Mouse (Mus musculus): ENCODE measurements around the gene Clic1.

Gene Clic1

DNA sequence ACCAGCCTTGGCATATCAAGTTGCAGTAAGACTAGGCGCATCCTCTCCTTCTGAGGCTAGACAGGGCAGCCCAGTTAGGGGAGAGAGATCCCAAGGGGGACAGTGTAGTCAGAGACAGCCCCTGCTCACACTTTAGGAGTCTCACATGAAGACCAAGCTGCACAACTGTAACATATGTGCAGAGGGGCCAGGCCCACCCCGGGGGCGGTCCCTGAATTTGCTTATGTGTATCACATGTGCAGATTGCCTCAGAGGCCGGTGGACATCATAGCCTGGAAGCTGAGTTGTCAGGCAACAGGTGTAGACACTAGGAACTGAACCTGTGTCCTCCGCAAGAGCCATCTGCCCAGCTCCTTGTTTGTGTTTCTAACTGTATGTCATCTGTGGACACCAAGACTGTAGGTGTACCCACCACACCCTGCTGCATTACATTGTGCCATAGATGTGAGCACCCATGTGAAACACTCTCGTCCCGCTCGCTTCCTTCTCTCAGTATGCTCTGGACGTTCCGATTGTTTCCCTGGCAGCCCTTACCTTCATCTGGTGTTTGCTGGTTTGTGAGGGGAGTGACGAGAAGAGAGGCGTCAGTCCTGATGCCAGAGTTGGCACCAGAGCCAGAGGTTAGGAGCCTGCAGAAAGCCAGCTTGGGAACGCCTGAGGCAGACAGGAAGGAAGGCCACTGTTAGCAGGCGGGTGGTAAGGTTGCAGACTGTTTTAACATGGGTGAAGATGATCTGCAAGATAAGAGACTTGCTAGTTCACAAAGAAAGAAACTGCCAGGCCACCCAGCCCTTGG lies 42.8 kb downstream of the Clic1 start:
- DNase-seq (ENCODE audit: low spot score) = no peak

DNA sequence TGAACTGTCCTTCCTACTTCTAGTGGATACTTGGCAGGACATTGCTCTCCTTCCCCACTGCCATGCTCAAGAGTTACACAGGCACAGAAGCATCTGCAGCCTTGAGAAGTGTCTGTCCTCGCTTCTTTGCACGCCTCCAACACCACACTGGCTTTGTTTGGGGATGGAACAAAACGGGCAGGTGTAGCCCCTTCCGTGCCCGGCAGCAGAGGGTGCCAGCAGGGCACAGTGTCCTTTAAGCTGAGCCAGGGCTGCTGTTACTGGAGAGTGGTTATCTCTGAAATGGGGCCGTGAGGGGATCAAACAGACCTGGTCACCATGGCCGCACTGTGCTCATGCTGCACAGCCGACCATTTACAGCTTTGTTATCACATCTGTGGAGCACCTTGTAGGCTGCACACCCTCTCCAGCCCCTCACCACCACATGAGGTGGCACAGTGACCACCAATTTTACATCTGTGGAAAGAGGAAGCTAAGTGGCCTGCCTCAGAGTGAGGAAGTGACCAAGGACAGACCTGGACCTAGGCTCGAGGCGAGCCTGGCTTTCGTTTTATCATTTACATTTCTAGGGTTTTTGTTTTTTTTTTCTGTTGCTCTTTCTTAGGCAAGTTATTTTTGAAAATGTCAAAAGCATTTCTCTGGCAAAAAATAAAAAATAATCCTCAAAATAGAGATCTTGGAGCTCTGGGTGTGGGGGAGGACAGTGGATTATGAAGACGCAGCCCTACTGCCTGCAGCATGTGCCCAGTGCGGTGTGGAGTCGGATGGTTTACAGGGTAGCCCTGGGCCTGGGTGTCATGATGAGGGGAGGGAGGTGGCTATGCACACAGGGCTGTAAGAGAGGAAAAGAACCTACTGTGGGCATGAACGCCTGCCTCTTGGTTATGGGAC lies 45.0 kb downstream of the Clic1 start:
- no peak for DNase-seq (ENCODE audit: low spot score)

DNA sequence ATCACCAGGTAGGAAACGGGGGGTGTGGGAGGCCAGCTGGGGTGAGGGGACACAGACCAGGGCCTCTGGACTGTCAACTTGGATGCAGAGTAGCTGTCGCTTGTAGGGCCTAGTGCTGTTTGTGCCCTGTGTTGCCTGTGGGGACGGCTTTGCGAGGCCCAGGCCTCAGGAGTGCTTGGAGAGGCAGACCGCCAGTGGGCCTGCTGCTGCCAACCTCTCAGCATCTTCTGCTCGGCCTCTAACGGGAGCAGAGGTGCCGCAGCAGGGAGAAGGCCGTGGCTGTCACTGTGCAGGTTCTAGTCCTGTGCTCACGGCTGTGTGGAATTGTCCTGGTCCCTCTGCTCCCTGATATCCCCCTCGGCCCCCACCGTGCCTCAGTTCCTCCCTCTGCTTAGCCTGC lies 46.8 kb downstream of the Clic1 start:
- DNase-seq (ENCODE audit: low spot score) = no peak

DNA sequence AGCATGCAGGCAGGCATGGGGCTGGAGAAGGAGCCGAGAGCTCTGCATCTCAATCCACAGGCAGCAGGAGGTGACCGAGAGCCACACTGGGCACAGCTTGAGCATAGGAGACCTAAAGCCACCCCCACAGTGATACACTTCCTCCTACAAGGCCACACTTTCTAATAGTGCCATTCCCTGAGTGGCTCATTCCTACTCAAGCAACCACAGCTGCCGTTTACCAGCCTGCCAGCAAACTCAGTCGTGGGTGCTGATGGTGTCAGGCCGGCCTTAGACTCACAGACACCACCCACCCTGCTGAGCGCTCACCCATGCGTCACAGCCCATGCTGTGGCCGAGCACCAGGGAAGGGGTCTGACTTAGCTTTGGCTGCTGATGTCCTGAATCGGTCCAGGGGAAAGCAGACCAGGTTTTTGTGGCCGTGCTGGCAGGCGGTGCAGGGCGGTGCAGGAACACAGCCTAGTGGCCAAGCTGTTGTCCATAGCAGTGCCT lies 47.4 kb downstream of the Clic1 start:
- DNase-seq (ENCODE audit: low spot score) = no peak

DNA sequence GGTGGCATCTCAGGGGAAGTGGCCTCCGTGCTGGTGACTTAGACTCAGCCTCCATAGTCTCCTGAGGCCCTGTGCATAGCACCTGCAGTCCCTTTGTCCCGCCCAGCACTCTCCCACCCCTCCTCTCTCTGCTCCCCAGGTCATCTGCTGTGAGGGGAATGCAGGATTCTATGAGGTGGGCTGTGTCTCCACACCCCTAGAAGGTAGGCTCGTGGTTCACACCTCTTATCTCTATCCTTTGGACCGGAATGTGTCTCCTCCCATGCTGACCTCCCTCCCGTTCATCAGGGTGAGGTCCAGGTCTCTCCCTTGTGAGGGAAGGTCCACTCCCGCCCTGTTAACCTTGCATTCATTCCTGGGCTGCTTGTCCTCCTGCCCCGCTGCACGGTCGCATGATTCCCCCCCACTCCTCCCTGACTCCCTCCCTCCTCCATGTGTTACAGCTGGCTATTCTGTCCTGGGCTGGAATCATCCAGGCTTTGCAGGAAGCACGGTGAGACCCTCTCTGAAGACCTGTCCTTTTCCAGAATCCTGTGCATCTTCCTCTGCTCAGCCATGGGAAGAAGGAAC lies 50.5 kb downstream of the Clic1 start:
- no peak for DNase-seq (ENCODE audit: low spot score)

DNA sequence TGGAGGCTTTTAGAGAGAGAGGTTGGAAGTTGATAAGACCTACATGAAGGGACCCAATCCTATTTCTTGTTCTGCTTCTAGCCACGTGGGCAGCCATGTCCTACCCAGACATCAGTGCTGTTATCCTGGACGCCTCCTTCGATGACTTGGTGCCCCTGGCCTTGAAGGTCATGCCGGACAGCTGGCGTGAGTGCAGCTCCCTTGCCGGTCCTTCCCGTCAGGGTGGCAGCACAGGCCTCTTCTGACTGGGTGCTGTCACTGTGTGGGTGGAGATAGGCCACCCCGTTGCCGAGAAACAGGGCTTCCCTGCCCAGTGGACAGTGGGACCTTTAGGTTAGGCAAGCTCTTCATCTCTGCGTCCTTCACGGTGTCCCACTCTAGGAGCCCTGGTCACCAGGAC lies 51.4 kb downstream of the Clic1 start:
- DNase-seq (ENCODE audit: low spot score) = no peak

DNA sequence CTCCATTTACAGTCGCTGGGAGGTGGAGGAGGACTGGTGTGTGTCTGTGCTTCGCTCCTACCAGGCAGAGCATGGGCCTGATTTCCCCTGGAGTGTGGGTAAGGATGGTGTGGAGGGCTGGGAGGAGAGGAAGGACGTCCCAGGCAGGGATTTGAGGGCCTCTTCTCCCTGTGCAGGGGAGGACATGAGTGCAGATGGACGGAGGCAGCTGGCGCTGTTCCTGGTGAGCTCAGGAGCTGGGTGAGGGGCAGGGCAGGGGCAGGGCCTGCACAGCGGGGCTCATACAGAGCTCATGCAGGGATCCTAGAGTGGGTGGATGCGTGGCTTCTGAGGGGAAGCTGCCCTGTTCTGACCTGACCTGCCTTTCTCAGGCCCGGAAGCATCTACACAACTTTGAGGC lies 52.5 kb downstream of the Clic1 start:
- no peak for DNase-seq (ENCODE audit: low spot score)

DNA sequence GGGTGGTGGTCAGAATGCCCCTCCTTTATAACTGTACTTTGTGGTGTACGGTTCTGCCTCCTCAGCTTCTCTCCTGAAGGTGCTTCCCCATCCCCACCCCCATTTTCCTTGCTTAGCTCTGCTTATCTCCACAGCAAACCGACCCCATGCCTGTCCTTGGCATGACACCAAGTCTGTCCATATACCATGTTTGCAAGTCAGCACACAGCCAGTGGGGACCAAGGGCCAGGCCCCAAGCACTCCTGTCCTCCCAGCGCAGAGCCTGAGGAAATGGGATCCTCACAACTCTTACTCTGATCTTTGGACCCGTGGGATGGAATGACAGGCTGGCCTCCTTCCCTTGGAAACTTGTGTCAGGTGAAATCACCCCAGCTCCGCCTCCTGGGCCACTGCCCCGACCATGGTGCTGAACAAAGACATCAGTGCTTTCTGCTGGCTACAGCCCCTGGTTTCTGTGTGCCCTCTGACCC lies 53.5 kb downstream of the Clic1 start:
- no peak for DNase-seq (ENCODE audit: low spot score)

DNA sequence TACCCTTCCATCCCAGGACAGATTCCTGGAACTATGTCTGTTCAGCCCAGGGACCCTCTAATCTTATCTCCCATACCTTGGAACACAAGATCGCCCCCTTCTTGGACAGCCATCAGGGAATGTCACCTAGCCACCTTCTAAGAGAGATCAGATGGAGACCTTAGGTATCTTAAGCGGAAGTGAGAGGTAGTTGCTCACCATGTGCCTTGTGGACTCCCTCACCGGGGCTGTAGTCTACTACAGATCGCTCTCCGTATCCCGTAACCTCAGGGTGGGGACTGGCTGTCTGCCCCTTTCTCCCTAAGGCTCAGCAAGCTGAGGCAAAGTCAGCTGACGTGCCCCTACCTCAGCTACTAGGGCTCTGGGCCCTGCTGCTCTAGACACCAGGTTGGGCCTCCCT lies 54.3 kb downstream of the Clic1 start:
- DNase-seq (ENCODE audit: low spot score) = no peak

DNA sequence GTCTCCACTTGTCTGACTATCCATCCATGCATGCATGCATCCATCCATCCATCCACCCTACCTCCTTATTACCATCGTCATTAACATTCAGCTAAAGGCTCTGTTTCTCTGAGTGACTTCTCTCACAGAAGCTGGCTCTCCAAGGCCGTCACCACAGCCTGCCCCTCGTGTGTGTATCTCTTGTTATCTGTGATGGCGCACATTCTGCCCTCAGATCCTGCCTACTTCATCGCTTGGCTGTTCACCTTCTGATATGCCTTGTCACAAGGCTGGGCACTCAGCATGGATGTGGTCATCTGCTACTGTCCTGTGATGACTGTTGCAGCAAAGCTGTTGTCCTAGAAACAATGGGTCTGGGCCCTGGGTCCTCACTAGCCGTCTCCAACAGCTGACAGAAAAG lies 55.0 kb downstream of the Clic1 start:
- no peak for DNase-seq (ENCODE audit: low spot score)

DNA sequence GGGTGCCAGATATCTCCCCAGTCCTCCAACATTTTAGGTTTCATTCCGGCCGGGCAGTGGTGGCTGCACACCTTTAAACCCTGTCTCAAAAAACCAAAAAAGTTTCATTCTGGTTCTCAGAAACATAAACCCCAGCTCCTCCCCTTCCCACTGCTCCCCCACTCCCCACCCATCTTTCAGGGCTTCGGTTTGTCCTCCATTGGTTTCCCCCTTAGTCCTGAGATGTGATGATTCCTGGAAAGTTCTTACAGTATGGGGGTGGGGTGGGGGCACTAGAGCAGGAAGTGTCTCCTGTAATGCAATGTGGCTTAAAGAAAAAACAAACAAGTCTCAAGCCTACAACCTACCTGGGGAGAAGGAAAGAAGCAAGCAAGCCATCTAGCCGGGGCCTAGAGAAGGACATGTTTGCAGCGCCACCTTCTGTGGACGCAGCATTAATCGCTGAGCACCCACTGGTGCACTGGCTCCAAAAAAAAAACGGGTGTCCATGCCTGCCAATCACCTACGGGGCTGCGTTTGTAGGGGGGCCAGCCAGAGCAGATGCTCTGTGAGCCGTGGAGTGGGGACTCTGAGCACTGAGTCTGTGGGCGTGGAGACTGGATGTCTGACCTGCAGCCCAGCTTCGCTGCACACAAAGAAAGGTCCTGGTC lies 56.1 kb downstream of the Clic1 start:
- peak; percentile 53 for DNase-seq (ENCODE audit: low spot score)

DNA sequence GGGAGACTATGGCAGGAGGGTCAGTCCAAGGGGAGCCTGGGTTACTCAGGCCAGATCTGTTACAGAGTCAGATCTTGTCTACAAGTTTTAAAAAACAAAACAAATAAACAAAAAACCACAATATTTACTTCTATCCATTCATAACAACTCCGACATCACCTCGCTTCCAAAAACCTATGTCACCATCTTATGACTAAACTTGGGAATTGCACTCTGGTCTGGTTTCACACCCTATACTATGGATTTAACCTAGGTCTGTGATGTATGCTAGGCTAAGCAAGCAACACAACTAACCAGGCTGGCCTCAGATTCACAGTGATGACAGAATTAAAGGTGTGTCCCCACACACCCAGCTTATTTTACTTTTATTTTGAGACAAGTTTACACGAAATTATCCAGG lies 56.8 kb downstream of the Clic1 start:
- no peak for DNase-seq (ENCODE audit: low spot score)

DNA sequence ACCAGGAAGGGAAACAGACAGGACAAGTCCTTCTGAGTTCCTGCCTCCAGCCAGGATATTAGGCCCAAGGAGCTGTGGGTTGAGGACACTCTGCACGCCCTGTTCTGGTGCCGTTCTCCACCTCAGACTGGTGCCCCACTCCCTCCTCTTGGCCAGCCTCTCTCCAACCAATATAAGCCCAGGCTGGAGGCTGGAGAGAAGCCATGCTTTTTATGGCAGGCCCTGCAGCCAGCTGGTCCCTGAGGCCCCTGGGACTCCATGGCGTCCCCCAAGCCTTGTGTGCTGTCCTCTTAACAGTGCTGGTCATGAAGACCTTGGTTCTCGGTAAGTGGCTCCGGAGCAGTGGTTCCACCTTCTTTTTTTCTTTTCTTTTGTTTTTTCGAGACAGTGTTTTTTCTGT lies 58.3 kb downstream of the Clic1 start, which contains the start of gene Ly6g5c:
TSS of gene Ly6g5c (plus strand) at position 183 of the 400 bp plus-strand sequence.
- DNase-seq (ENCODE audit: low spot score) = no peak

All from urinary bladder, postnatal 14 days (tissue).